Mouse (Mus musculus) embryonic facial prominence, embryonic 12.5 days (tissue): ENCODE data around the gene Gpr61. TPM values are rescaled to one million over a fixed set of nuclear protein-coding genes. Genes with fewer than 3 reads are reported as not detected.

ENCODE experiments used
- ATAC-seq: fragments of 200-750 bp; cut with Nextera tagmentation; 2 replicates; pipeline ENCODE4 v1.8.0; 2017; ENCODE audit not compliant: insufficient number of reproducible peaks, insufficient read depth, low FRiP score, low TSS enrichment
- H3K27ac ChIP-seq: fragments of 300-500 bp; sonication (generic); 2 replicates; pipeline ENCODE4 v1.5.1; 2016; ENCODE audit warnings: mild to moderate bottlenecking
- H3K27me3 ChIP-seq: fragments of 300-500 bp; sonication (generic); 2 replicates; pipeline ENCODE4 v1.6.1; 2016; ENCODE audit warnings: mild to moderate bottlenecking, moderate library complexity
- H3K36me3 ChIP-seq: fragments of 300-500 bp; sonication (generic); 2 replicates; pipeline ENCODE4 v1.6.1; 2016; ENCODE audit warnings: mild to moderate bottlenecking
- H3K4me1 ChIP-seq: fragments of 300-500 bp; sonication (generic); 2 replicates; pipeline ENCODE4 v1.6.1; 2016
- H3K4me2 ChIP-seq: fragments of 300-500 bp; sonication (generic); replicated peaks from 2 replicates; pipeline ENCODE4 v1.6.1; 2016; ENCODE audit warnings: mild to moderate bottlenecking, moderate library complexity
- H3K4me3 ChIP-seq: fragments of 300-500 bp; sonication (generic); 2 replicates; pipeline ENCODE4 v1.5.1; 2016; ENCODE audit warnings: mild to moderate bottlenecking
- H3K9ac ChIP-seq: fragments of 300-500 bp; sonication (generic); 2 replicates; pipeline ENCODE4 v1.6.1; 2016; ENCODE audit warnings: mild to moderate bottlenecking, moderate library complexity
- H3K9me3 ChIP-seq: fragments of 300-500 bp; sonication (generic); 2 replicates; pipeline ENCODE4 v1.6.1; 2016; ENCODE audit warnings: mild to moderate bottlenecking, moderate library complexity
- WGBS: fragments of 180-500 bp; shearing (Covaris S2); methylation state at CpG from one replicate; pipeline ENCODE4 v1.1.7; 2016; 5-methylcytosine and 5-hydroxymethylcytosine counted together
- polyA plus RNA-seq: library from polyadenylated mRNA; unstranded; fragments of >200 nt; fragmentation: Nextera tagmentation; extraction: Ambion mirVana; gene quantifications from 2 replicates; pipeline ENCODE4 v1.2.1, GENCODE M21; 2016

The Gpr61 gene
- polyA plus RNA-seq, 1 experiment from 2014 or later: 0.36 TPM

DNA sequence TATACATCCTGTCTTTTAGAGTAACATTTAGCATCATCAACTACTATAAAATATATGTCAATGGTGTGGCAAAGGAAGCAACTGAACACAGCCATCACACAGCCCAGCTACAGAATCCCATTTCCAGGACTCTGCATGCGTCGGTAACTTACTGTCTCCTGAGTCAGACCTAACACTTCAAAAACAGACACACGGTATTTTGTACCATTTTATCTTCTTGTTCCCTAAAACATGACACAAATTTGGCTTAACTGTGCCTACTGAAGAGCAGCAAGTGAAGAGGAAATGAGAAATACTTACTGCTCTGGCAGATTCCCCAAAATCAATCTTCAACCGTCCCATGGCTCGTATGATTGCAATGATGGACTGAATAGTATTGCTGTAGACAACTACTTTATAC is 31.4 kb downstream of the Gpr61 start:
- H3K27ac ChIP-seq: no peak overlapping the region
- H3K4me3 ChIP-seq: no peak overlapping the region
- H3K9ac ChIP-seq: no peak overlapping the region
- H3K9me3 ChIP-seq: no peaks in the 10 kb centered on the region
- no peak for ATAC-seq
- H3K36me3 ChIP-seq: peaks cover 38% of the 10 kb centered on the region
- H3K4me1 ChIP-seq: no peaks in the 10 kb centered on the region
- 95% methylated on average over 5 of the region's 5 CpGs for WGBS
- H3K27me3 ChIP-seq: no peaks in the 10 kb centered on the region
- H3K4me2 ChIP-seq: no peak overlapping the region

DNA sequence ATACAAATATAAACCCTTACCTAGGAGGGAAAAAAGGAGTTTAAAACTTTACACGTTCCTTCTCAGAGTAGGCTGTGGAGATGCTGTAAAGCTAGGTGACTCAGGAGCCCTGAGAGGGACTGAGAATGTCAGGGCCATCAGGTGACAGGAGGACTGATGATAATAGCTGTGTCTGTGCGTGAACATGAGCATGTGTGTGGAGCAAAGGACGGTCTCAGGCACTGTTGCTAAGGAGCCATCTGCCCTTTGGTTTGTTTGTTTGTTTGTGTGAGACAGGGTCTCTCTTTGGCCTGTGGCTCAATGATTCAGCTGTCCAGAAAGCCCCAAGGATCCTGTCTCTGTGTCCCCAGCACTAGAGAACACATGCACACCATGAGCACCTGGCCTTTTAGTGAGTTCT is 33.6 kb downstream of the Gpr61 start:
- 90% methylated on average over 3 of the region's 3 CpGs for WGBS
- no peak for ATAC-seq
- no peak overlapping the region for H3K9ac ChIP-seq
- peaks cover 51% of the 10 kb centered on the region for H3K36me3 ChIP-seq
- H3K4me2 ChIP-seq: no peak overlapping the region
- H3K27ac ChIP-seq: no peak overlapping the region
- H3K4me1 ChIP-seq: no peaks in the 10 kb centered on the region
- no peaks in the 10 kb centered on the region for H3K27me3 ChIP-seq
- no peak overlapping the region for H3K4me3 ChIP-seq
- H3K9me3 ChIP-seq: no peaks in the 10 kb centered on the region

DNA sequence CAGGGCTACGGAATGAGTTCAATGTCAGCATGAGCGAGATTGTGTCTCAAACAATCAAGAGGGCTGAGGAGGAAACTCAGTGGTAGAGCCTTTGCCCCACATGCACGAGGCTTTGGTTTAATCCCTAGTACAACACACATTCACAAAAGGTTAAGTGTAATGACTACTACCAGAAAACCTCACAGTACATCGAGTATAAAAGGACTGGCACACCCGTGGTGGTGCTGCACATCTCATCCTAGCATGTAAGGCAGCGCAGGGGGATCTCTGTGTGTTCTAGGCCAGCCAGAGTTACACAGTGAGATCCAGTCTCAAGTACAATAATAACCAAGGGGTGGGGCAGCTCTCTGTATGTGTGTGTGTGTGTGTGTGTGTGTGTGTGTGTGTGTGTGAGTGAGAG is 37.2 kb downstream of the Gpr61 start:
- H3K4me3 ChIP-seq: no peak overlapping the region
- H3K36me3 ChIP-seq: peaks cover 70% of the 10 kb centered on the region
- 93% methylated on average over 6 of the region's 6 CpGs for WGBS
- no peak overlapping the region for H3K4me2 ChIP-seq
- no peak for ATAC-seq
- H3K27ac ChIP-seq: no peak overlapping the region
- H3K9me3 ChIP-seq: no peaks in the 10 kb centered on the region
- H3K27me3 ChIP-seq: no peaks in the 10 kb centered on the region
- no peaks in the 10 kb centered on the region for H3K4me1 ChIP-seq
- no peak overlapping the region for H3K9ac ChIP-seq

DNA sequence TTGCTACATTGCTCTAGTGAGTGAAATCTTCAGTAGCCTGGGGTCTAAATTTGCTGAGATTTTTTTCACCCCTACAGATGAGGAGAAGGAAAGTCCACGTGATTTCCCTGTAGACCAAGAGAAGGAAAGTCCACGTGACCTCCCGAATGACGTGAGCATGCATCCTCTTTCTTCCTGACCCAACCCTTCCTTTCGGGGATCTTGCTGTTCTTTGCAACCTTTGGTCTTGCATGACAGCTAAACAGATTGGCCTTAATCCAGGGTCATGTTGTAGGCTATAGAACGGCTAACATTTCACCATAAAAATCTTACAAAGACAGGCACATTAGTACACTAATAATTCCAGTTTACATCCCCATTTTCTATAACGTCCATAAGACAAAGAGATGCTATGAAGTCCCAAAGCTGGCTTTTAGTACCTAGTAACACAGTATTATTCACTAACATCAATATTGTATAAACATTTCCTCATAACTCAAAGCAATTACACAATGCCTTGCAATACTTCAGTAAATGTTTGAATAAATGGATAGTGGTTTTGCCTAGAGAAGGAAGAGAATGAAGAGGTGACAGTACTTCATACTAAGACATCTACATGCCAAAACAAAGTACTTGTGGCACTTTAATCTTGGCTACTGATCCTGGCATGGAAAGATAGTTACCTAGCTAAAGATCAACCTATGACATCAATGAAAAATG is 40.9 kb downstream of the Gpr61 start:
- H3K4me1 ChIP-seq: no peaks in the 10 kb centered on the region
- H3K36me3 ChIP-seq: peaks cover 78% of the 10 kb centered on the region
- no peak for ATAC-seq

DNA sequence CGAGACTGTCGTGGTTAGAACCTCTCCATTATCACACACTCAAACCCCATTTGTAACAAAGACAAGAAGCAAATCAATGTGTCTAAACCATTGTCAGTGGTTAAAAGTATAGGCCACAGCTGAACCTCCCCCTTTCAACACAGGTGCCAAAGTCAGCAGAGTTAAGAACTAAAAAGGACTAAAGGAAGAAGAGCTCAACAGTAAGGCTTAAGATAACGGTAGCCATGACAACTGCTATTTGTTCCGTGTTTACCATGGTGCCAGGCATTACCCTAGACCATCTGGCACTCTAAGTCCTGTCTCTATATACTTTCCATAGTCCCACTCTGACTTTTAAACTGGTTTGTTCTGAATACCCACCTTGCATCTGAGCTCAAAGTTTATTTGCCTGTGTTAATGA is 42.0 kb downstream of the Gpr61 start:
- ATAC-seq: no peak

More for the DNA sequence above, 40.9 kb downstream of the Gpr61 start:
- H3K4me3 ChIP-seq: no peak overlapping the region
- WGBS: 91% methylated on average over 7 of the region's 7 CpGs
- H3K9ac ChIP-seq: no peak overlapping the region
- no peaks in the 10 kb centered on the region for H3K27me3 ChIP-seq
- no peaks in the 10 kb centered on the region for H3K9me3 ChIP-seq
- H3K27ac ChIP-seq: no peak overlapping the region
- H3K4me2 ChIP-seq: no peak overlapping the region

DNA sequence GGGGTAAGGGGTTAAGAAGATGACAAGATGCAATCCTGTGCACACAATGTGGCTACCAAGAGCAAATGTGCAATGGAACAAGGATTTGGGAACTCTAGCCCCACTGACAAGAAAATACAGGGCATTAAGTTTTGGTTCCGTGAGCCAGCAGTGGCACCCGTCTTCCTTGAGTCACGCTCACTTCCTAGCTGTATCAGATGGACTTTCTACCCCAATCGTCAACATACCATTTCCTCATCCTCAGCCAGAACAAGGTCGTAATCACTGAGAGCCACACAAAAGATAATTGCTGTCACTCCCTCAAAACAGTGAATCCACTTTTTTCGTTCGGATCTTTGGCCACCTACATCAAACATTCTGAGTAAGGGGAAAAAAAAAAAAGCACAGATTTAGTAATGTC is 42.4 kb downstream of the Gpr61 start:
- H3K27me3 ChIP-seq: no peaks in the 10 kb centered on the region
- no peak overlapping the region for H3K9ac ChIP-seq
- H3K4me2 ChIP-seq: no peak overlapping the region
- no peak for ATAC-seq
- peaks cover 72% of the 10 kb centered on the region for H3K36me3 ChIP-seq
- H3K4me1 ChIP-seq: no peaks in the 10 kb centered on the region
- no peak overlapping the region for H3K4me3 ChIP-seq
- H3K9me3 ChIP-seq: no peaks in the 10 kb centered on the region
- 89% methylated on average over 7 of the region's 7 CpGs for WGBS
- no peak overlapping the region for H3K27ac ChIP-seq

More for the DNA sequence above, 42.0 kb downstream of the Gpr61 start:
- Histone ChIP-seq H3K4me2 (no peak overlapping the region), H3K9me3 (no peaks in the 10 kb centered on the region), H3K27ac (no peak overlapping the region), H3K9ac (no peak overlapping the region), H3K4me3 (no peak overlapping the region), H3K36me3 (peaks cover 76% of the 10 kb centered on the region), H3K27me3 (no peaks in the 10 kb centered on the region), H3K4me1 (no peaks in the 10 kb centered on the region)
- 84% methylated on average over 4 of the region's 4 CpGs for WGBS

DNA sequence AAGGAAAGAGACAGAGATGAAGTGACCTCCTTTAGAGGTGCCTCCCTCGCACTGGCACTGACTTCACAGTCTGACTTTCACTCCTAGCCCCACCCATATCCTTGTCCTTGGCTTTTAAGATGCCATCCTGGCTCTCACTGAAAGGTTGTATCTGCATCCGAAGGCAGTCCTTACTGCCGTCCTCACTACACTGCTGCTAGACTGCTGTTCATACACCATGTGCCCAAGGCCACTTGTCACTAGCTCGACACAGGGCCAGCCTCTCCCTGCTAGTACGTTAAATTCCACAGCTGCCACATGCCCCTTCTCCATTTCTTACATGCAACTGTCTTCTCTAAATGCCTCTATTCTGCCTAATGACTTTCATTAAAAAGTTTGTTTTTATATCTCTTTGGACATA is 43.4 kb downstream of the Gpr61 start:
- 85% methylated on average over 5 of the region's 5 CpGs for WGBS
- peaks cover 68% of the 10 kb centered on the region for H3K36me3 ChIP-seq
- no peak for ATAC-seq
- no peak overlapping the region for H3K4me2 ChIP-seq
- no peak overlapping the region for H3K27ac ChIP-seq
- no peaks in the 10 kb centered on the region for H3K9me3 ChIP-seq
- H3K4me1 ChIP-seq: no peaks in the 10 kb centered on the region
- H3K9ac ChIP-seq: no peak overlapping the region
- H3K4me3 ChIP-seq: no peak overlapping the region
- H3K27me3 ChIP-seq: no peaks in the 10 kb centered on the region

DNA sequence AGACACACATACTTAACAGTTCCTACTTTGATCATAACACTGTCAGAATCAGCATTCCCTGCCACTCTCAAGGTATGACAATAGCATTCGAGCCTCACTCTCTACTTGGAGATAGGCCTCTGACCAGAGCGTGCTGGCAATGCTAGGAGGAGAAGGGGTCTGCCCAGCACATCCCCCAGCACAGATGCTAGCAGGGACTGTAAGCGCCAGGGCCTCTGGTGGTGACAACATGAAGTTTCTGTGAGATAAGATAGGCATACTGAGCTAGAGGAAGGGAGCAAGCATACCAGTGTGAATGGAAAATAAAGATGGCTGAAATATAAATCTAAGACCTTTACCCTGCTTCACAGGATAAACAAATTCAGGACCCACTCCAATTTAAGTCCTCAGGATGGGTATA is 49.4 kb downstream of the Gpr61 start:
- no peak overlapping the region for H3K27ac ChIP-seq
- no peak overlapping the region for H3K4me3 ChIP-seq
- no peaks in the 10 kb centered on the region for H3K27me3 ChIP-seq
- H3K4me1 ChIP-seq: no peaks in the 10 kb centered on the region
- H3K4me2 ChIP-seq: no peak overlapping the region
- WGBS: 91% methylated on average over 3 of the region's 3 CpGs
- no peak overlapping the region for H3K9ac ChIP-seq
- no peak for ATAC-seq
- no peaks in the 10 kb centered on the region for H3K9me3 ChIP-seq
- H3K36me3 ChIP-seq: peaks cover 29% of the 10 kb centered on the region

DNA sequence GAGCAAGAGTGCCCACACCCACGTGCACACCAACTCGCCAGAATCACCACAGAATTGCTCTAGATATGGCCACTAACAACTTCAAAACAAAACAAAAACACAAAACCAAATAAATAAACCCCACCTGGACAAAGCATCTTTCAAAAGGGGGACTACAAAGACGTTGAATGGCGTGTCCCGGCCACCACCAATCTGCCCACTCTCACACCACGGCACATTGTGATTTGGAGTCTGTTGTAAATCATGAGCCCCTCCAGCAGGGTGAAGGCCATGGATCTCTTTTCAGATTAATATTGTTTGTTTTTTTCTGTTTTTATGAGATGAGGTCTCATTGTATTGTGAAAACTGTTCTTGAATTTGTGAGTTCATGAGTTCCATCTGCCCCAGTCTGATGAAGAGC is 52.6 kb downstream of the Gpr61 start:
- no peaks in the 10 kb centered on the region for H3K27me3 ChIP-seq

DNA sequence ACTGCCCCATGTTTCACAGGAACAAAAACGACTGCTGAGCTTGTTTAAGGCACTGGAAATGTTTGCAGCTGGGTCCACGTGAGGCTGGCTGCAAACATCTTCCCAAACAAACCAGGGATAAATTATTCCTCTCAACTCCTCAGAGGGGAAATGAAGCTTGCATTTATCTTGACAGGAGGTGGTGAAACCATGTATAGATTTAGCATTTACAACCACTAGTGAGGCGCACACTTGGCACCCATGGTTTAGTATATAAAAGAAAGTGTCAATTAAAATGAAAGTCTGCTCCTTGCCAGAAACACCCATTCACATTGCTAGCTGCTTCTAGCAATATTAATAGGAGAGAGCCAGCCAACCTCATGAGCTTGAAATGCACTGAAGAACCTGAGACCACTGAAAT is 53.1 kb downstream of the Gpr61 start:
- H3K27ac ChIP-seq: no peak overlapping the region
- H3K4me1 ChIP-seq: no peaks in the 10 kb centered on the region
- no peaks in the 10 kb centered on the region for H3K27me3 ChIP-seq
- H3K36me3 ChIP-seq: peaks cover 5% of the 10 kb centered on the region
- WGBS: 59% methylated on average over 3 of the region's 3 CpGs
- H3K4me3 ChIP-seq: no peak overlapping the region
- no peak overlapping the region for H3K4me2 ChIP-seq
- H3K9me3 ChIP-seq: no peaks in the 10 kb centered on the region
- ATAC-seq: no peak
- H3K9ac ChIP-seq: no peak overlapping the region

More for the DNA sequence above, 52.6 kb downstream of the Gpr61 start:
- peaks cover 5% of the 10 kb centered on the region for H3K36me3 ChIP-seq
- H3K4me1 ChIP-seq: no peaks in the 10 kb centered on the region
- no peak overlapping the region for H3K27ac ChIP-seq
- H3K4me3 ChIP-seq: no peak overlapping the region
- no peak for ATAC-seq
- H3K9ac ChIP-seq: no peak overlapping the region
- no peaks in the 10 kb centered on the region for H3K9me3 ChIP-seq
- H3K4me2 ChIP-seq: no peak overlapping the region
- WGBS: 92% methylated on average over 6 of the region's 6 CpGs
